Mouse (Mus musculus): ENCODE data around the gene Col20a1. TPM values are rescaled to one million over a fixed set of nuclear protein-coding genes. Genes with fewer than 3 reads are reported as not detected.

Col20a1 gene
- polyA plus RNA-seq, 1 experiment from 2014 or later = 0.10 TPM

Other genes starting within 250 kb of the Col20a1 start
- 0.85 and 1.1 TPM in 2 replicates for gene Bhlhe23, start 209.6 kb upstream of the Col20a1 start, polyA plus RNA-seq (2014; fragmentation: Nextera tagmentation; extraction: Ambion mirVana)
- 24.5 and 36.8 TPM in 2 replicates for gene Ythdf1, start 65.6 kb upstream of the Col20a1 start, polyA plus RNA-seq (2014; fragmentation: Nextera tagmentation; extraction: Ambion mirVana)
- gene Birc7, start 57.5 kb upstream of the Col20a1 start, polyA plus RNA-seq (2014; fragmentation: Nextera tagmentation; extraction: Ambion mirVana) = not detected in 2 replicates
- 57.3 and 60.7 TPM in 2 replicates for gene Nkain4, start 31.8 kb upstream of the Col20a1 start, polyA plus RNA-seq (2014; fragmentation: Nextera tagmentation; extraction: Ambion mirVana)
- gene Arfgap1, start 19.3 kb upstream of the Col20a1 start, polyA plus RNA-seq (2014; fragmentation: Nextera tagmentation; extraction: Ambion mirVana) = 71.7 and 85.4 TPM in 2 replicates
- 13.1 and 14.3 TPM in 2 replicates for gene Chrna4, start 57.0 kb downstream of the Col20a1 start, polyA plus RNA-seq (2014; fragmentation: Nextera tagmentation; extraction: Ambion mirVana)
- gene Kcnq2, start 148.8 kb downstream of the Col20a1 start, polyA plus RNA-seq (2014; fragmentation: Nextera tagmentation; extraction: Ambion mirVana) = 22.8 and 31.2 TPM in 2 replicates
- gene Eef1a2, start 170.5 kb downstream of the Col20a1 start, polyA plus RNA-seq (2014; fragmentation: Nextera tagmentation; extraction: Ambion mirVana) = 5.1 and 5.9 TPM in 2 replicates
- 525 and 607 TPM in 2 replicates for gene Ppdpf, start 200.7 kb downstream of the Col20a1 start, polyA plus RNA-seq (2014; fragmentation: Nextera tagmentation; extraction: Ambion mirVana)
- not detected in 2 replicates for gene Ptk6, start 216.3 kb downstream of the Col20a1 start, polyA plus RNA-seq (2014; fragmentation: Nextera tagmentation; extraction: Ambion mirVana)
- 0.16 and 0.25 TPM in 2 replicates for gene Srms, start 226.7 kb downstream of the Col20a1 start, polyA plus RNA-seq (2014; fragmentation: Nextera tagmentation; extraction: Ambion mirVana)
- gene Fndc11, start 233.5 kb downstream of the Col20a1 start, polyA plus RNA-seq (2014; fragmentation: Nextera tagmentation; extraction: Ambion mirVana) = 0.21 and 0.44 TPM in 2 replicates